Mouse (Mus musculus) embryonic fibroblast, embryonic 13.5 days (primary cell): ENCODE measurements at regions not wholly inside any gene's neighbourhood (a gene's known extent, or its start where the extent isn't known, plus 50 kb on each side); places are given as distances from the start of the nearest gene placed in this dataset.

Source experiments
- CTCF ChIP-seq: IDR thresholded peaks from 2 replicates; pipeline ENCODE4 v1.5.1; 2011; ENCODE audit warnings: mild to moderate bottlenecking, control low read depth, low read length, moderate library complexity, borderline replicate concordance; ENCODE audit not compliant: insufficient read depth
- POLR2A ChIP-seq: IDR thresholded peaks from 2 replicates; pipeline ENCODE4 v1.6.1; 2011; ENCODE audit warnings: low read depth, mild to moderate bottlenecking, control low read depth, low read length, moderate library complexity

DNA sequence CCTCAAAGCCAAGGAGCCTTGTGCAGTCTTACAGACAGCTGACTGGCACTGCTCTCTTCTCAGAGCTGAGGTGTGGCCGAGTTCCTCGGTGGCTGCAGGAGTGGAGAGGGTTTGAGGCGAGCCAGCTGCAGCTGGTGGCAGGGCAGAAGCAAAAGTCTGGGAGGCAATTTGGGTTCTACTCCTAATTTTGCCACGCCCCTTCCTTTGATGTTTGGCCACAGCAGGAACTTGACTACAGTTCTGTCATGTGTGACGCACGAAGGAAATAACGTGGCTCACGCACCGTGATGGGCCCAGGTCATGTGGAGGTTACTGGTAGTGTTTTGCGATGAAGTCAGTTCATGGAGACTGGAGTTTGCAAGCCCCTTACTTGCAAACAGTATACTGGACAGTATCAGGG lies 116.9 kb upstream of the Prickle1 start:
- no peak for TF ChIP-seq POLR2A
- TF ChIP-seq CTCF: no peak
